Mouse (Mus musculus) kidney, embryonic 16.5 days (tissue): ENCODE data around the gene Rspo3. TPM values are rescaled to one million over a fixed set of nuclear protein-coding genes. Genes with fewer than 3 reads are reported as not detected.

Source experiments
- ATAC-seq: fragments of 200-750 bp; cut with Nextera tagmentation; 2 replicates; pipeline ENCODE4 v1.8.0; 2017; ENCODE audit warnings: moderate TSS enrichment; ENCODE audit not compliant: low FRiP score, low TSS enrichment
- H3K27ac ChIP-seq: fragments of 300-500 bp; sonication (generic); 2 replicates; pipeline ENCODE4 v1.5.1; 2014; ENCODE audit warnings: low read length
- H3K27me3 ChIP-seq: fragments of 300-500 bp; sonication (generic); 2 replicates; pipeline ENCODE4 v1.6.1; 2014; ENCODE audit warnings: low read length, control low read depth, mixed read lengths; ENCODE audit not compliant: insufficient read depth
- H3K36me3 ChIP-seq: fragments of 300-500 bp; sonication (generic); 2 replicates; pipeline ENCODE4 v1.6.1; 2014; ENCODE audit warnings: low read length, control low read depth, mixed read lengths; ENCODE audit not compliant: insufficient read depth
- H3K4me1 ChIP-seq: fragments of 300-500 bp; sonication (generic); 2 replicates; pipeline ENCODE4 v1.6.1; 2014; ENCODE audit warnings: low read length, control low read depth, mixed read lengths; ENCODE audit not compliant: insufficient read depth
- H3K4me2 ChIP-seq: fragments of 300-500 bp; sonication (generic); replicated peaks from 2 replicates; pipeline ENCODE4 v1.6.1; 2014; ENCODE audit warnings: low read depth, low read length
- H3K4me3 ChIP-seq: fragments of 300-500 bp; sonication (generic); 2 replicates; pipeline ENCODE4 v1.5.1; 2014; ENCODE audit warnings: mild to moderate bottlenecking, low read length
- H3K9ac ChIP-seq: fragments of 300-500 bp; sonication (generic); replicated peaks from 2 replicates; pipeline ENCODE4 v1.6.1; 2014; ENCODE audit warnings: low read length
- H3K9me3 ChIP-seq: fragments of 300-500 bp; sonication (generic); 2 replicates; pipeline ENCODE4 v1.6.1; 2016; ENCODE audit warnings: low read length, control low read depth
- WGBS: fragments of 180-500 bp; shearing (Covaris S2); extraction: QIAGEN DNeasy Blood & Tissue Kit; methylation state at CpG from one replicate; pipeline ENCODE4 v1.1.7; 2014; 5-methylcytosine and 5-hydroxymethylcytosine counted together
- polyA plus RNA-seq: library from polyadenylated mRNA; unstranded; fragments of >200 nt; fragmentation: Nextera tagmentation; extraction: Ambion mirVana; gene quantifications from 2 replicates; pipeline ENCODE4 v1.2.1, GENCODE M21; 2015

The Rspo3 gene
- 7.3 and 7.7 TPM in 2 replicates for polyA plus RNA-seq

DNA sequence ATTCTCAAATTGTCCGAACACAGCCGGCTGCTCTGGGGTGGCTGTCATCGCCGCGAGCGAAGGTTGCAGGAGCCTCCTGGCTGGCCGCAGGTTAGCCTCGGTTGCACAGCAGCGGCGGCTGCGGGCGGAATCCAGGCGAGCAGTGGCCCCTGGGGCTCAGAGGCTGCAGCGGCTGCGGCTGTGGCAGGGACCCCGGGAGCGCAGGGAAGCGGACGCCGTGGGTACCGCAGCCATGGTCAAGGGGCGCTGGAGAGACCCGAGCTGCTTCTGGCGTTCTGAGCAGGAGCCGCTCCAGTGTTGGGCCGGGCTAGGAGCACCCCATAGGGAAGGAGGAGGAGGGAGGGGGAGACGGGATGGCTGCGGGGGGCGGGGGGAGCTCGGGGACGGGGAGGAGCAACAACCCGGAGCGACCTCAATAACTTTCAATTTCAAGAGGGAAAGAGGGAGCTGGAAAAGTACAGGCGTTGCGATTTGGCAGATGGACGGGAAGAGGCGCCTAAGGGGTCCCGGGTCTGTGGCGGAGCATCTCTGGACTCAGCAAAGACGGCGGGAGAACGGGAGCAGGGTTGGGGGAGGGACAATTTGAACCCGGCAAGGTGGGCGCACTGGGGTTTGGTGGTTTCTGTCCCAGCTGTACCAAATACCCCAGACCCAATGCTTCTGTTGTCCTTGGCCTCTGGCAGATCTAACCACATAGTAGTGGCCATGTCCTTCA lies at the start of gene Rspo3:
Gene Rspo3 (minus strand): TSS at position 322 of the 715 bp plus-strand sequence.
- H3K36me3 ChIP-seq: no peaks in the 10 kb centered on the region

DNA sequence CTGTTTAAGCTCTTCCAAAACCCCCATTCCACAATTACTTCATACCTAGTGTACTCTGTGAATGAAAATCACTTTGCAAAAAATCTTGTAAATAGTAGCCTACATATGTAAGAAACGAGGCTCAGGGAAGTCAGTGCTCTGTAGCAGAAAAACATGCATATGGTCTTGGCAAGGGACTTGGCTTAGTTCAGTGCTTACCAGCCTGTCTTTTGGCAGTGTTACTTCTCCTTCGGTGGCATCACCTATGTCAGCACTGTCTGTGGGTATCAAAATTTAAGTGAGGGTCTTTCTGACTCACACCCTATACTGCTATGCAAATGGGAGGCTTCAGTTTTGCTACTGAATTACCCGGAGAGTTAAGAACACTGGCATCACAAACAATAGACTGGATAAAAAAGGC lies 46.3 kb upstream of the Rspo3 start:
- no peak overlapping the region for H3K4me3 ChIP-seq
- H3K27ac ChIP-seq: no peak overlapping the region
- H3K9me3 ChIP-seq: no peaks in the 10 kb centered on the region
- H3K36me3 ChIP-seq: no peaks in the 10 kb centered on the region
- H3K4me2 ChIP-seq: no peak overlapping the region
- H3K4me1 ChIP-seq: no peaks in the 10 kb centered on the region
- H3K9ac ChIP-seq: no peak overlapping the region
- 75% methylated on average over 3 of the region's 3 CpGs for WGBS
- no peaks in the 10 kb centered on the region for H3K27me3 ChIP-seq
- no peak for ATAC-seq

More for the DNA sequence above, at the start of gene Rspo3:
- Histone ChIP-seq H3K27me3 (peaks cover 5% of the 10 kb centered on the region; the same call in 1 of the 2 replicates), H3K4me3 (peak within 1 kb of the TSS; percentile 70), H3K27ac (no peak within 1 kb of the TSS), H3K9me3 (no peaks in the 10 kb centered on the region), H3K4me2 (peak within 1 kb of the TSS; percentile 91), H3K4me1 (peaks cover 17% of the 10 kb centered on the region), H3K9ac (peak within 1 kb of the TSS; percentile 75)
- peak; percentile 87 for ATAC-seq
- WGBS: under 1% methylated on average over 44 of the region's 44 CpGs

DNA sequence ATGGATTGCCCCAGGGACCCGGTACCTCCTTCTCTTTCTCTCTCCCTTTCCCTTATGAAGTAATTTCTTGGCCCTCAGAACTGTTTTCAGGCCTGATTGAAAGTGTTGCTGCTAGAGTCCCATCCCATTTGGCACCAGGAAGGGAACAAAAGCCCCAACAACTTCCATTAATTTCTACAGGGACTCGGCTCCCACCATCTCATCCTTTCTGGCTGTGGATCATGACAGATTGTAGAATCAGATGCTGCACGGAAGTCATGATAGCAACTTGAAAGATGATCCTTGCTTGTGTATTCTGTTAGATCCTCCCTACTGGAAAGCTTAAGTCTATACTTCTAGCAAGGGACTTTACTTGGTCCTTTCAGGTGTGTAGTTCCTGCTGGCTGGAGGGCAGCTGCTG lies 45.8 kb upstream of the Rspo3 start:
- Histone ChIP-seq H3K4me3 (no peak overlapping the region), H3K27me3 (no peaks in the 10 kb centered on the region), H3K36me3 (no peaks in the 10 kb centered on the region), H3K27ac (no peak overlapping the region), H3K9ac (no peak overlapping the region), H3K9me3 (no peaks in the 10 kb centered on the region), H3K4me2 (no peak overlapping the region), H3K4me1 (no peaks in the 10 kb centered on the region)
- WGBS: 66% methylated on average over 3 of the region's 3 CpGs
- no peak for ATAC-seq

DNA sequence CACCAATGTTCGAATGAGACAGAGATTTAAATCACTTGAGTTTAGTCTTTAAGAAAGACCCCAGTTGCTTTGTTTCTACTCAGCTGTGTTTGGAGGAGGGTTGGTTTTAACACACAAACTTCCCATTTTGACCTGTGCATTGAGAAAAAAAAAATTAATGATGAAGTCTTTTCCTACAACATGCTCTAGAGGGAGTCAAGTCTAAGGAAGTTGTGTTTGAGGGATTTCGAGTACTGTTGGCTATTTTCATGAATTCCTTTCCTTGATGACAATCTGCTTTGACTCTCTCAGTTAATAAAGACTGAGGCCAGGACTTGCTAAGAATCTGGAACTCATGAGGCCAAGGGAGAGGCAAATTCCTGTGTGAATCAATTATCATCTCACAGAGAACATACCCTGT lies 20.3 kb upstream of the Rspo3 start:
- Histone ChIP-seq H3K36me3 (no peaks in the 10 kb centered on the region), H3K4me3 (no peak overlapping the region), H3K4me2 (no peak overlapping the region), H3K27me3 (no peaks in the 10 kb centered on the region), H3K9me3 (no peaks in the 10 kb centered on the region), H3K9ac (no peak overlapping the region), H3K27ac (no peak overlapping the region), H3K4me1 (no peaks in the 10 kb centered on the region)
- WGBS: 35% methylated on average over 2 of the region's 2 CpGs
- ATAC-seq: no peak

DNA sequence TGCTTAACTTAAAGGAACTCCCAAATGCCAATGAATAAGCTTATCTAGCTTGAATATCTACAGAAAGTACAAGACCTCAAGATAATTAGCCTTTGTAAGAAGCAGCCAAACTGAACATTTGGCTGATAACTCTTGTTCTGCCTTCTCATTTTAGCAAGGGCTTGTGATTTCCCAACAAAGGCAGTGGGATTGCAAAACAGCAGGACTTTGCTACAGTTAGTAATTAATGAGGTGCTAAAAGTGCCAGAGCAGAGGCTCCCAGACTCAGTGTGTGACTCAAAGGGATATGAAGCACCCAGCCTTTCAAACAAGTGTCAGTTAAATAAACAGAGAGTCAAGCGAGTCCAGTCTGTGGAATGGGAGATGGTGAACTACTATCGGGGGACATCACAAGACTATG lies 18.7 kb upstream of the Rspo3 start:
- H3K9ac ChIP-seq: no peak overlapping the region
- WGBS: 19% methylated on average over 2 of the region's 2 CpGs
- no peak overlapping the region for H3K4me2 ChIP-seq
- no peaks in the 10 kb centered on the region for H3K27me3 ChIP-seq
- H3K4me3 ChIP-seq: no peak overlapping the region
- no peaks in the 10 kb centered on the region for H3K4me1 ChIP-seq
- no peaks in the 10 kb centered on the region for H3K36me3 ChIP-seq
- H3K27ac ChIP-seq: no peak overlapping the region
- no peaks in the 10 kb centered on the region for H3K9me3 ChIP-seq
- peak; percentile 83; the same call in 1 of the 2 replicates for ATAC-seq

DNA sequence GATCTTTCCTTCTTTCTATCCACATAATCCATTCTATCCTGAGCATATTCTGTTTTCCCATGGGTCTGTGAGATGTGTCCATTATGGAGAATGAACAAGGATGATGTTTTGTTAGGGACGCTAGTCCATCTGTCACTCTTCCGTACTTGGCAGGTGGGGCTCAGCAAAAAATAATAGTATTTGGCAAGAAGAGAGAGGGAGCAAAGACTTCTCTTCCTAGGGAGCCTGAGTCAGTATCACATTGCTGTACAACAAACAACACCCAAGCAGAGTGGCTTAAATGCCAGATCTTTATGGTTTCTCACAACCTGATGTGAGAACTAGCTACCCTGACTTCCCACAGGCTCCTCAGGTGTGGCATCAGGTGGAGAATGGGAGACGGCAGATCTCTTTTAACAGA lies 7.3 kb upstream of the Rspo3 start:
- WGBS: 83% methylated on average over 3 of the region's 3 CpGs
- Histone ChIP-seq H3K4me2 (no peak overlapping the region), H3K4me3 (no peak overlapping the region), H3K27me3 (no peaks in the 10 kb centered on the region), H3K4me1 (no peaks in the 10 kb centered on the region), H3K36me3 (no peaks in the 10 kb centered on the region), H3K9me3 (no peaks in the 10 kb centered on the region), H3K9ac (no peak overlapping the region), H3K27ac (no peak overlapping the region)
- no peak for ATAC-seq

DNA sequence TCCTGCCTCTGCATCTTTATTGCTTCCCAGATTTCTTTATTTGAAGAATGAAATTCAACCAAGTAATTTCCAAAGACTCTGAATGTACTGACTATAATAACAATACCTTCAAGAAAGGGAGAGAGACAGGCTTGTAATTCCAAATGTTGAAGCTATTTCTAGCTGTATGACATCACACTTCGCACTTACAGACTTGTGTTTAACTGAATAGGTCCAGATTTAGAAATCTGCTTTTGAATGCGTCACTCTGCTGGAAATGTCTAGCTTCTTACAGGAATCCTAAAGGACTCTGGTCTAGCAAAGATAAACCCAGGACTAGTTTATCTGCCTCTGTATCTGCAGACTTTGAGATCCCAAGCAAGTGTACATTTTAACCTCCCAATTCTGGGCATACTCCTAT lies 3.8 kb upstream of the Rspo3 start:
- Histone ChIP-seq H3K4me2 (no peak overlapping the region), H3K4me1 (peaks cover 6% of the 10 kb centered on the region; the same call in 1 of the 2 replicates), H3K9ac (no peak overlapping the region), H3K27me3 (peaks cover 2% of the 10 kb centered on the region; the same call in 1 of the 2 replicates), H3K27ac (no peak overlapping the region), H3K9me3 (no peaks in the 10 kb centered on the region), H3K36me3 (no peaks in the 10 kb centered on the region), H3K4me3 (no peak overlapping the region)
- 80% methylated on average over 2 of the region's 2 CpGs for WGBS
- no peak for ATAC-seq

DNA sequence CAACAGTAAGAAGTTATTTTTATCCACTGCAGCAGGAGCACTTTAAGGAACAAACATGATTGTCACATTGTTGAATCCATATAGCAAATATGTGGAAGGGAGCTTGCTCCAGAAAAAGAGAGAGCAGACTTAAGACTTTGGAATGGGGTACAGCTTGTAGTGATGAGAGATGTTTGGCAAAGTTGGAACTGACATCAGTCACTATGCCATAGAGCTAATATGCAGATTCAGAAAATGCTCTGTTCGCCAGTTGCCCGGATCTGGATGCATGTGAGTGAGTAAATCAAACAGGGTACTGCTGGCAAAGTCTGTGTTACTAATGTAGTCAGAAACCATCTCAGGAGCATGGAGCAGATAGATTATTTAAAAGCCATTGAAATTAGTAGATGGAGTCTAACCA lies 3.1 kb upstream of the Rspo3 start:
- no peak overlapping the region for H3K27ac ChIP-seq

DNA sequence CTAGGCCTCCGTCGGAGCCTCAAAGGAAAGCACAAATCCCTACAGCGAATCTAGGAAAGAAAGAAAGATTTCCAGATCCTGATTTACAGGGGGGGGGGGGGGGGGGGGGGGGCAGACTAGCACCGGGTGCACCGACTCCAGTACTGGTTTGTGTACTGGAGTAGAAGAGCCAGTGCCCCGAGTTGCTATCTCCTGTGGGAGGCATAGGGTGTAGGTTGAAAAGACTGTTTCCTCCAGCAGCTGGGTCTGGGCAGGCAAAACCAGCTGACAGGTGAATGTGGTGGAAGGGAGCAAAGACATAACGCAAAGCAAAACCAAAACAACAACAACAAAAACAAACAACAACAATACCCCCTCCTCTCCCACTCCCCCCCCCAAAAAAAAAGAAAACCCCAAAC lies 838 bp downstream of the Rspo3 start:
- H3K4me2 ChIP-seq: peak overlapping the region; percentile 91
- H3K27ac ChIP-seq: no peak overlapping the region
- no peaks in the 10 kb centered on the region for H3K36me3 ChIP-seq
- WGBS: 0% methylated on average over 7 of the region's 7 CpGs
- peak; percentile 54; the same call in 1 of the 2 replicates for ATAC-seq
- H3K4me1 ChIP-seq: peaks cover 17% of the 10 kb centered on the region
- no peaks in the 10 kb centered on the region for H3K9me3 ChIP-seq
- peak overlapping the region; percentile 70 for H3K4me3 ChIP-seq
- H3K27me3 ChIP-seq: peaks cover 5% of the 10 kb centered on the region; the same call in 1 of the 2 replicates
- peak overlapping the region; percentile 54 for H3K9ac ChIP-seq

More for the DNA sequence above, 3.1 kb upstream of the Rspo3 start:
- ATAC-seq: no peak
- no peak overlapping the region for H3K9ac ChIP-seq
- H3K9me3 ChIP-seq: no peaks in the 10 kb centered on the region
- H3K4me2 ChIP-seq: no peak overlapping the region
- H3K36me3 ChIP-seq: no peaks in the 10 kb centered on the region
- H3K27me3 ChIP-seq: peaks cover 5% of the 10 kb centered on the region; the same call in 1 of the 2 replicates
- no peak overlapping the region for H3K4me3 ChIP-seq
- WGBS: 83% methylated on average over 2 of the region's 2 CpGs
- peaks cover 14% of the 10 kb centered on the region for H3K4me1 ChIP-seq
